In genomic region chr5:52743231-52743630, GRCm38 (mm10) we compare ENCODE assay signal across 9 mouse cellular contexts. TPM values are rescaled to one million over a fixed set of nuclear protein-coding genes. Genes with fewer than 3 reads are reported as not detected.
DNase-seq lines count a peak whose midpoint lies in the region; ATAC-seq and TF ChIP-seq lines count a peak whose summit lies in the region.
"Had no signal": no experiment of that assay in that cellular context is flagged by ENCODE, and none has a peak within 500 bp of the region (broad histone marks: within the 10 kb centered on the region; RNA-seq: fewer than 3 reads in every experiment).

No protein-coding gene starts in this region.

- no peak overlapping the region for H3ac ChIP-seq in myocyte (ENCODE audit: control insufficient read depth, insufficient read length)

- no peak for TF ChIP-seq POLR2A in myocyte (IDR thresholded peaks at IDR 0.05; ENCODE audit: insufficient read length, low read depth)

- no peaks in the 10 kb centered on the region for H3K9me3 ChIP-seq in kidney, postnatal 0 days (replicated peaks; ENCODE audit: low read length)
- no peaks in the 10 kb centered on the region for H3K9me3 ChIP-seq in embryonic facial prominence, embryonic 11.5 days (replicated peaks; ENCODE audit: control insufficient read depth, low read length)
- no peaks in the 10 kb centered on the region for H3K9me3 ChIP-seq in hindbrain, postnatal 0 days (ENCODE audit: low read length)

- H3K27me3 ChIP-seq in kidney, postnatal 0 days (ENCODE audit: insufficient read depth, low read length) = no peaks in the 10 kb centered on the region
- H3K27me3 ChIP-seq in embryonic facial prominence, embryonic 11.5 days (ENCODE audit: control insufficient read depth, insufficient read depth, low read length) = no peaks in the 10 kb centered on the region
- H3K27me3 ChIP-seq in hindbrain, postnatal 0 days (ENCODE audit: insufficient read depth, low read length) = 0 out of 2 replicates have a peak, but pooled peaks cover 3% of the 10 kb centered on the region
- no peaks in the 10 kb centered on the region for H3K27me3 ChIP-seq in myocyte (ENCODE audit: control insufficient read depth, insufficient read depth, insufficient read length)

- no peak for DNase-seq in kidney, postnatal 0 days (ENCODE audit: low spot score)
- DNase-seq in kidney, postnatal 10 days = no peak
- no peak for DNase-seq in embryonic facial prominence, embryonic 11.5 days (ENCODE audit: low spot score)
- no peak for DNase-seq in hindbrain, postnatal 0 days (ENCODE audit: low spot score)
- DNase-seq in natural killer cell, adult 2 months (ENCODE audit: low spot score in 2 of 2) = no peak
- DNase-seq in cerebellum, adult 9-10 months = no peak
- DNase-seq in layer of hippocampus, adult 2 months (ENCODE audit: low spot score in 2 of 2) = no peak
- DNase-seq: kidney, postnatal 25 days had no signal

- H3K4me3 ChIP-seq in kidney, postnatal 0 days (replicated peaks; ENCODE audit: low read depth, low read length) = no peak overlapping the region
- peak overlapping the region; percentile 80; the same call in 1 of the 2 replicates for H3K4me3 ChIP-seq in embryonic facial prominence, embryonic 11.5 days (ENCODE audit: low read depth, low read length)
- H3K4me3 ChIP-seq in hindbrain, postnatal 0 days (ENCODE audit: low read length) = no peak overlapping the region
- peak overlapping the region; percentile 72 for H3K4me3 ChIP-seq in myocyte
- H3K4me3 ChIP-seq in layer of hippocampus, adult 2 months = no peak overlapping the region

- H3K79me2 ChIP-seq in myocyte (ENCODE audit: control insufficient read depth, insufficient read depth) = peaks cover 61% of the 10 kb centered on the region

- H3K9ac ChIP-seq in kidney, postnatal 0 days (ENCODE audit: low read depth, low read length) = no peak overlapping the region
- H3K9ac ChIP-seq in embryonic facial prominence, embryonic 11.5 days (replicated peaks; ENCODE audit: low read length) = no peak overlapping the region
- H3K9ac ChIP-seq in hindbrain, postnatal 0 days (replicated peaks; ENCODE audit: low read length) = no peak overlapping the region

- peak overlapping the region; percentile 78 for H3K4me2 ChIP-seq in kidney, postnatal 0 days (ENCODE audit: low read length)
- H3K4me2 ChIP-seq in embryonic facial prominence, embryonic 11.5 days (ENCODE audit: low read depth, low read length) = no peak overlapping the region; the same call in 1 of the 2 replicates
- H3K4me2 ChIP-seq in hindbrain, postnatal 0 days (ENCODE audit: low read depth, low read length) = peak overlapping the region; percentile 90
- H3K4me2 ChIP-seq in myocyte (ENCODE audit: low read depth) = peak overlapping the region; percentile 77

- TF ChIP-seq CTCF in kidney, postnatal 0 days (IDR thresholded peaks at IDR 0.05; ENCODE audit: low read depth) = no peak
- TF ChIP-seq CTCF in hindbrain, postnatal 0 days (IDR thresholded peaks at IDR 0.05; ENCODE audit: low read depth) = no peak
- TF ChIP-seq CTCF in layer of hippocampus, adult 2 months (conservative IDR thresholded peaks at IDR 0.05) = no peak

- peaks cover 11% of the 10 kb centered on the region; the same call in 1 of the 2 replicates for H3K4me1 ChIP-seq in kidney, postnatal 0 days (replicated peaks; ENCODE audit: insufficient read depth, low read length)
- H3K4me1 ChIP-seq in embryonic facial prominence, embryonic 11.5 days (ENCODE audit: control insufficient read depth, insufficient read depth, low read length) = no peaks in the 10 kb centered on the region; the same call in 1 of the 2 replicates
- no peaks in the 10 kb centered on the region for H3K4me1 ChIP-seq in hindbrain, postnatal 0 days (ENCODE audit: insufficient read depth, low read length)

- H3K27ac ChIP-seq in kidney, postnatal 0 days = no peak overlapping the region
- no peak overlapping the region for H3K27ac ChIP-seq in embryonic facial prominence, embryonic 11.5 days (replicated peaks; ENCODE audit: low read depth, low read length)
- no peak overlapping the region for H3K27ac ChIP-seq in hindbrain, postnatal 0 days
- no peak overlapping the region for H3K27ac ChIP-seq in layer of hippocampus, adult 2 months

- no peak for ATAC-seq in kidney, postnatal 0 days (replicated peaks; ENCODE audit: low FRiP score, low read depth)
- no peak for ATAC-seq in embryonic facial prominence, embryonic 11.5 days (replicated peaks; ENCODE audit: insufficient number of reproducible peaks, low FRiP score, low TSS enrichment, low read depth)
- ATAC-seq in hindbrain, postnatal 0 days = no peak

- 49% methylated on average over 4 of the region's 4 CpGs for WGBS in kidney, postnatal 0 days
- WGBS in embryonic facial prominence, embryonic 11.5 days = 35% methylated on average over 4 of the region's 4 CpGs
- 54% methylated on average over 4 of the region's 4 CpGs for WGBS in hindbrain, postnatal 0 days

- H3K36me3 ChIP-seq in kidney, postnatal 0 days (ENCODE audit: insufficient read depth, low read length) = no peaks in the 10 kb centered on the region
- H3K36me3 ChIP-seq in embryonic facial prominence, embryonic 11.5 days (replicated peaks; ENCODE audit: control insufficient read depth, insufficient read depth, low read depth, low read length) = no peaks in the 10 kb centered on the region
- H3K36me3 ChIP-seq in hindbrain, postnatal 0 days (ENCODE audit: insufficient read depth, low read length) = no peaks in the 10 kb centered on the region
- no peaks in the 10 kb centered on the region for H3K36me3 ChIP-seq in myocyte (ENCODE audit: control insufficient read depth, insufficient read depth)

TF ChIP-seq in myocyte, 11 proteins besides CTCF, POLR2A, EP300 and RAD21:
- TF ChIP-seq POLR2AphosphoS2 (IDR thresholded peaks at IDR 0.05; ENCODE audit: insufficient read length, low read depth) (no peak), CEBPB (IDR thresholded peaks at IDR 0.05; ENCODE audit: insufficient read depth, poor library complexity, severe bottlenecking) (no peak), MYOG (IDR thresholded peaks at IDR 0.05; ENCODE audit: control insufficient read depth in 1 of 3, insufficient read depth in 1 of 3, insufficient read length in 2 of 3, low read depth in 2 of 3) (no peak), TCF12 (IDR thresholded peaks at IDR 0.05; ENCODE audit: insufficient read depth, poor library complexity, severe bottlenecking) (no peak), SRF (IDR thresholded peaks at IDR 0.05; ENCODE audit: control insufficient read depth, insufficient read length, low read depth) (no peak), MAX (IDR thresholded peaks at IDR 0.05; ENCODE audit: low read depth) (no peak)

RNA-seq across cellular contexts. Expression of gene Pi4k2b, which starts 1.9 kb away (rescaled TPM):
- 19.8 TPM in 2 replicates for polyA plus RNA-seq in kidney, postnatal 0 days (2015; fragmentation: Nextera tagmentation; extraction: Ambion mirVana)
- polyA plus RNA-seq in embryonic facial prominence, embryonic 11.5 days (2014; fragmentation: Nextera tagmentation; extraction: Ambion mirVana) = 25.0 and 27.3 TPM in 2 replicates
- 7.7 and 10.5 TPM in 2 replicates for total RNA-seq in hindbrain, postnatal 0 days (2014; rRNA removed)
- polyA plus RNA-seq in hindbrain, postnatal 0 days (2015; fragmentation: Nextera tagmentation; extraction: Ambion mirVana) = 2.3 and 2.8 TPM in 2 replicates
- 8.8 TPM for polyA plus RNA-seq in myocyte (2012; fragmentation: generic; extraction: Trizol)
- 1 to 10 TPM; 2.1 to 2.9 TPM for total RNA-seq in layer of hippocampus, adult 2 months (2021)

RNA-seq across cellular contexts. Expression of gene Zcchc4, which starts 32.0 kb away (rescaled TPM):
- polyA plus RNA-seq in kidney, postnatal 0 days (2015; fragmentation: Nextera tagmentation; extraction: Ambion mirVana) = 8.7 and 9.6 TPM in 2 replicates
- polyA plus RNA-seq in embryonic facial prominence, embryonic 11.5 days (2014; fragmentation: Nextera tagmentation; extraction: Ambion mirVana) = 18.6 and 18.8 TPM in 2 replicates
- 9.7 and 10.6 TPM in 2 replicates for total RNA-seq in hindbrain, postnatal 0 days (2014; rRNA removed)
- polyA plus RNA-seq in hindbrain, postnatal 0 days (2015; fragmentation: Nextera tagmentation; extraction: Ambion mirVana) = 6.7 and 6.9 TPM in 2 replicates
- 5.3 TPM for polyA plus RNA-seq in myocyte (2012; fragmentation: generic; extraction: Trizol)
- 10 to 100 TPM; 10.7 to 11.9 TPM for total RNA-seq in layer of hippocampus, adult 2 months (2021)

Comparison
In these comparisons a context has a peak if more than half of its experiments do, and no peak if none do; other contexts are left out.
1. H3K4me3 ChIP-seq: peak in embryonic facial prominence, embryonic 11.5 days (single experiment) and myocyte (single experiment); none in kidney, postnatal 0 days (single experiment), hindbrain, postnatal 0 days (single experiment) and layer of hippocampus, adult 2 months (single experiment).